Mouse (Mus musculus): ENCODE results near the gene Llph.

Llph gene

DNA sequence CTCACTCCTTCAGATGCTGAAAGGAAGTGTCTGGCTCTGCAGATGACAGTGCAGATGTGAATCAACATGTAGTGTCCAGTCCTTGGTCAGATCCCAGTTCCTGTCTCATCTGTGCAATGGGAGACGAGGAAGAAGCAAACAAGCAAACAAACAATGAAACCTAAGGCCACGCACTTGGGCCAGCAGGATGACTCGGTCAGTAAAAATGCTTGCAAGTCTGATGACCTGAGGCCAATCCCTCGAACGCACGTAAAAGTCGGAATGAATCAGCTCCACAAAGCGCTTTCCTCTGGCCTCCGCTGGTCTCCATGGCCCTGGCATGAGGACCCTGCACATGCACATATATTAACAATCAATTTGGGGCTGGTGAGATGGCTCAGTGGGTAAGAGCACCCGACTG lies 7.9 kb upstream of the Llph start:
- no peak for DNase-seq (ENCODE audit: low spot score in 2 of 2)

DNA sequence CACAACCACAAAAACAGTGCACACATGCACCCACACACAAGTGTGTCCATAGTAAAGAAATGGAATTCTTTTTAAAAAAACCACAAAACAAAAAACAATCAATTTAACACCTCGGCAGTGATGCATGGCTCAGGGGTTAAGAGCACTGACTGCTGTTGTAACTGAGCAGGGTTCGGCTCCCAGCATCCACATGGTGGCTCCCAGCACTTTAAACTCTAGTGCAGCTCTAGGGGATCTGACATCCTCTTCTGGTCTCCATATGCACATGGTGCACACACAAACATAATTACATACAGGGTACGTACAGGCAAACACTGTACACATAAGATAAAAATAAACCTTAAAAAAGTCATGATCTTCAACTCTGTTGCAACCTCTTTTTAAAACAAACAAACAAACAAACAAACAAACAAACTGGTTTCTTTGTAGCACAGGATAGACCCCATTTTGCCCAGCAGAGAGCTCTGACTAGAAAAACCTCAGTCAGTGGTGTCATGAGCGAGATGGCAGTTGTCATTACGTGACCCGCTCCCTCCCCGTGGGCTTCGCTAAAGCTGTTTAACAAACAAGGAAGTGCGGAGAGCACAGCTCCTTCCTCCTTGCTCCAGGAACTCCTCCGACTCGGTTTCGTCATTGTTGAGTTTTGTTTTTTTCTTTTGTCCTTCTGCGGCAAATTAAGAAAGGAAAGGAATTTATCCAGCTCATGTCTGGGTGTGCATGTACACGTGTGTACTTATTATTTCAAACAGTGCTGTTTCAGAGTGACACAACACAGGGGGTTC lies 7.1 kb upstream of the Llph start:
- DNase-seq (ENCODE audit: low spot score in 2 of 2): no peak

DNA sequence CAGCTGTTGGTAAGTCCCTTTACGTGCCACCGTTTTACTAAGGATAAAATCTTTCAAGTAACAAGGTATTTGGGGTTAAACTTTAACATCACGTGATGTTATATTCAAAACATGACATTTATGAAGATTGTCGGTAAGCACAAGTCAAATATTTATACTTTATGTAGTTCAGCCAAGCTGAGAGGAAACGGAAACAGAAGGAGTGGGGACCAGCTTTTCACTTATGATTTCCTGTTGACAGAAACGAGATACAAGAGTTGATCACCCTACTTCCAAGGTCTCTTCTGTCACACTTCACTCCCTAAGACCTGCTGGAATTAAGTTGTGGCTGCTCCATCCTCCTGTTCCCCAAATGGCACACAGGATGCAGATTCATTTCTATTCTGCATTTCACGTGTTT lies 6.1 kb upstream of the Llph start:
- DNase-seq (ENCODE audit: low spot score in 2 of 2): no peak

DNA sequence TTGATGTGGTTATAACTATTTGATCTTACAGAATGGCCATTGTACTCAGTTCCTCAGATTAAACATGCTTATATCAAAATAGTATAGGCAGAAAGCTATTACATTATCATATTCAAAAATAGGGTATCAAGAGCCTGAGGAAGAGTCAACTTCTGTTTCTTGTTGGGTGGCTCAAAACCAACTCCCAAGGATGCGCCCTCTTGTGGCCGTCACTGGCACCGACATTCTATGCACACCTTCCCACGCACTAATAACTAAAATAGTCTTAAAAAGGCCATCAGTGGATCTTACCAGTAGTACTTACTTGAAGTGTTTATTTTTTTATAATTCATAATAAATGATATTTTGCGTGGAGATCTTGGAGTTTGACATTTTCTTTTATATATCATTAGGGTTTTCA lies 4.8 kb downstream of the Llph start:
- peak; percentile 56 to 76 for DNase-seq (ENCODE audit: low spot score in 2 of 2)

DNA sequence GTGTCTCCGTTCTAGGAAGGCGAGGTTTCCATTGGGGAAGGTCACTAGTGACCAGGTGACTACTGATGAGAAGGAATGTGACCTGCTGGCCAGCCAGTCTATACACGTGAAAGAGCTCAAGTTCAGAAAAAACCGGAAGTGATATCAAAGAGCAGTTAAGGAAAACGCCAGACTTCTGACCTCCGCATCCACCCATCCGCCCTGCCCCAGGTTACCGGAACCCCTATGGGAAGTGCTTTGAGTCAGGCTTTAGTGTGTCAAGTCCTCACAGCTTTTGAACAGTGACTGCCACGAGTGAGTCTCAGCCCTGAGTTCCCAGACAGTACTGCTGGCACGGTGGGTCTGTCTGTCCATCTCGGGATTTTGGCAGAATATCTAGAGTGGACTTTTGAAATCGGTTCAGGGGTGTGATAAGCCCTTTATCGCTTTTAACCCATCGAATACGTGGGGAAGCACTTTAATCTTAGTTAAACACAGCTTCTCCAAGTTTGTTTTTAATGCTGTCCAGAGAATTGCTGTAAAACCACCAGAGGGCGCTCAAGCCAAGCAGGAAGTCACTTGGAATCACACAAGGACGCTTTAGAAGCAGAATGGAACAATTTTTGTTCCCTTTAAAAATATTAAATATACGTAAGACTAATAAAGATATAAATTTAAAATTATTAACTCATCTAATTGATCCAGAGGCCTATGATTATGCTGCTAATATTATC lies 6.9 kb downstream of the Llph start:
- peak; percentile 15 to 40 for DNase-seq (ENCODE audit: low spot score in 2 of 2)

DNA sequence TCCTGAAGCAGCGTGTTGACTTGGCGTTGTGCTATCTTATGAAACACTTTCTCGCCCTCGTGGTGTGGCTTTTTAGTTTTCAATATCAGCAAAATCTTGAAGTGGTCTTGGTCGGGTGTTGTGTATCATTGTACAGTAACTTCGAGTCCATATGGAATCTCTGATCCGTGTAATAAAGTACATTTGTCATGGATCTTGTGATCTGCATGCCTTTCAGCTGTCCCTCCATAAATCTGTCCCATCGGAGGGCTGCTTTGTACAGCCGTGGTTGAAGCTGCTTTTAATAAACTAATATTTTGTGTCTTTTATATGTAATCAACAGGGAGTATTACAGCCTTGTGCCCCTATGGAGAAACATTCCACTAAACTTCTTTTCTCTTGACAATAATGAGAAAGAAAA lies 10.0 kb downstream of the Llph start:
- DNase-seq (ENCODE audit: low spot score in 2 of 2): no peak

DNA sequence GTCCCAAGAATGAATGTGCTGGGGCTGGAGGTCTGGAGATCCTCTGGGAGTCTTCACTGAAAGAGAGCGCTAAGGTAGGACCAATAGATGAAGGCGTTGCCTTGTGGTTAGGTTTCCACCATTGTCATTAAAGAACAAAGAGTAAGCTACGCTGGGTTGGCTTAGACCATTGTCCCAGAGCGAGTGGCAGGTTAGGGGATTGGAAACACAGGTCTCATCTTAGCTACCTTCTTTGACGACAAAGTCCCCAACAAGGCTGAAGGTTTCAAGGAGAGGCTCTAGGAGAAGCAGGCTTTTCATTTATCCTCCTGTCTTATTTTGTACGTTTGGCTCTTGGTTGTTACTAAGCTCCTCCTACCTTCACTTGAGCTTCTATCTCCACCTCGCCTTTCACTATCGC lies 11.4 kb downstream of the Llph start:
- no peak for DNase-seq (ENCODE audit: low spot score in 2 of 2)

DNA sequence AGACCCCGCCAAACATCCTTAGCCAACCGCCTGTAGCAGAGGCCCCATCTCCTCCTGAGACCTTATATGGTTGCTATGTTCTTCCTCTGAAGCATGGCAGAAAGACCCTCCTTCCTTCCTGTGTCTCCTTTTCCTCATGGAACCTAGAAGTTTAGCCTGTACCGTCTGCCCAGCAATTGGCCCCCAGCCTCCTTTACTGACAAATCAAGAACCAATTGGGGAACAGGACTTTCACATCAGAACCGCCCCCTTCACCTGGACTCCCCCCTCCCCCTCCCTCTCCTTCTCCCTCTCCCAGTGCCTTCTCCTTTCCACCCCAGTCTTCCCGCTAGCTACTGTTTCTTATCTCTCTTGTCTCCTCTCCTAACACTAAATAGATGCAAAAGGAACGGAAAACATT lies 12.6 kb downstream of the Llph start:
- DNase-seq (ENCODE audit: low spot score in 2 of 2): no peak

DNA sequence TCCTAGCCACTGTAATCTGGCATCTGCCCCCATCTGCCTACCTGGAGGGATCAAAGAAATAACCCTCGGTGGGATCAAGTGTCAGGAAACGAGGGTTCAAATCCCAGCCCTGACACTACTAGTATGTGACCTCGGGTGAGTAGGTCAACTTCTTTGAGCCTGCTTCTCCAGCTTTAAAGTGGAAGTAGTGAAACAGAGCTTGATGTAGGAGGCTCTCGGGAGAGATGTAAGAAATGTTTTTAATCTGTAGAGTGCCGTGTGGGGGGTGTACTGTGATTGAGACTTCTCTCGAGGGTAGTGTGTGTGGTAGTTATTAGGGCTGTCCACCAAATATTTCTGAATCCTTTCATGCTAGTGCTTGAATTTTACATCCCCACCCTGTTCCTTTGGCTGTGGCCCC lies 15.6 kb downstream of the Llph start:
- no peak for DNase-seq (ENCODE audit: low spot score in 2 of 2)

DNA sequence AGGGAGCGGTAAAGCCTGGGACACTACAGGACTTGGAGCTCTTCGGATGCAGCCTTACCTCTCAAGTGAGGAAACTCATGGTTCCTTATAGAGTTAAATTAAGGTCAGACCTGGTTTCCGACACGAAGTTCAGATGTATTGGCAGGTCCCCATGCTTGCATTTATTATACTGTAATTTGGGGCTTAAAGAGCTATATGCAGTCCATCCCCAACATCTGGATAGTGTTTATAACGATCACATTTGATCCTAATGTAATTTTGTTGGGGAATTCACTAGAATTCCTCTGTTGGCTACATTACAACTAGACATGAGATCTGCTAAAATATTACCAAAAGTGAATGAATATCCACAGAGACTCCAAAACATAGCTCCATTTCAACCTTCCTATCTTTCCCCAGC lies 18.8 kb downstream of the Llph start:
- DNase-seq (ENCODE audit: low spot score in 2 of 2): no peak

DNA sequence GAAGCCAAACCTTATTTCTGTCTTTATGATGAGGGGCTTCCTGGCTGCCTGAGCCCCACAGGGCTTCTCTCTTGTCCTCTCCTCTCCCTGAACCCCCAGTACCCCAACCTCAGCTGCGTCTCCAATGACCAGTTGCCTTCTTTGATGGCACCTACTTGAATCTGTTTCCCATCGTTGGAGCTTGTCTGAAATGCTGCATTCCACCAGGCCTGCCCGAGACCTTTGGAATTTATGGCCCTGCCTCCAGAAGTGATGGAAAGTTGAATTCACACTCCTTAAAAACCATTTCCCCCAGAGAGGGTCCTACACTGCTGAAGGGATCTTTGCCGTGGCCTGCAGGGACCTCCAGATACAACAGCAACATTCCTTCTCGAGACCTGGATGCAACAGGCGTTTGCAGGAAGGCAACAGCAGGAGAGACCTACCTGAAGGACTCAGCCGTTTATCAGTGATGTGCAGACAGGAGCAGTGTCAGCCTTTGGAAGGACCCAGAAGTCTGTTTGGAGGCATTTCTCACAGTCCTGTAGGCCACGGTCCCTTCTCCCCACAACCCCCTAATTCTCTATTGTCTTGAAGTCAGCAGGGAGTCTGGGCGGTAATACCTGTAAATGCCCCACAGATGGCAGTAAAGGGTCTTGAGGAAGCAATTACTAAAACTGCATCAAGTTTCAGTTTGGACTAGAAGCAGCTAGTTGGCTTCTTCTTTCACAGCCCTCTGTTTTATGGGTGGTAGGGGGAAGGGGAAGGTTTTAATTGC lies 20.3 kb downstream of the Llph start:
- DNase-seq (ENCODE audit: low spot score in 2 of 2): peak in 1 of 2 experiments; percentile 38

DNA sequence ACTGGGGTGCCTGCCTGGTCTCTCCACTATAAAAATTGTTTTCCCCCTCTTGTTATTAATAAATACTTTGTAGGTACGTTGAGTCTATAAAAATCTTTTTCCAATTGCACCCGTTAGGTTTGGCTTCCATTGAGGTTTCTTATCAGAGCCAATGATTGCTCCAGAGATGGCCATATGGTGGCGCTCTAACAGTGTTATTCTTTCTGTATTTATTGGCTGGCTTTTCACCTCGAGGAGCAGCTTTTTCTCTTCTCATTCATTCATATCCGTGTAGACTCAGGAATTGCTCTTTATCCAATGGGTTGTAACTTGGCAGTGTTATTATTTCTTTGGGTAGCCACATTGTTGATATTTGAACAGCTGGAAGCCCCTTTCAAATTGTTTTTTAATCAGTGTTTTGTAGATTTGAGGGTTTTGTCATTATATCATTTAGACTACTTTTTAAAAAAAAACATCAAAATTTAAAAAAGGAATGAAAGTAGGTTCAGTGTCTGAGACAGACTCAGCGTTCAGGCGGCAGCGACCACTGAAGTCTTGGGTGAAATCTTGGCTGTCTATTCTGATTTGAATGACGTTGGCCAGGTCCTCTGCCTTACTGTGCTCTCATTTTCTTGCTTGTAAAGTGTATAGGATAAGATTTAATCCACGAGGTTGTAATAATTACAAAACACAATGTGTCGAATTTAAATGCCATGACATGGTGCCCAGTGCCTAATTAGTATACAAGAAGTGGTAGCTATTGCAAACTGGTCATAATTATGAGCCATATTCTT lies 24.2 kb downstream of the Llph start:
- DNase-seq (ENCODE audit: low spot score in 2 of 2): no peak

DNA sequence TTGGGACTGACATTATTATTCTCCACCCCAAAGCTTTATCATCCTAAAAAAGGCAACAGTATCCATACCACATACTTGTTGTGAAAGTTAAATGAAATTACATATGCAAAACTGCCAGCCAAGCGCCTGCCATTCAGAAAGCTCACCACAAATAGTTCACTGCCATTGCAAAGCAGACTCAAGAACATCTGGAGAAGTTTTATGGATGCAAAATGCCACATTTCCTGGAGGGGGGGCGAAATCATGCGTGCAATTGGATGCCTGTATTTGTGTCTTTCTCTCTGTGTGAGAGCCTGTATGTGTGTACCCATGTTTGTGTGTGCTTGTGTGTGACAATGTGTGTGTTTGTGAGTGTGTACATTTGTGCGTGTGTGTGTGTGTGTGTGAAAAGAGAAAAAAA lies 24.9 kb downstream of the Llph start:
- no peak for DNase-seq (ENCODE audit: low spot score in 2 of 2)

DNA sequence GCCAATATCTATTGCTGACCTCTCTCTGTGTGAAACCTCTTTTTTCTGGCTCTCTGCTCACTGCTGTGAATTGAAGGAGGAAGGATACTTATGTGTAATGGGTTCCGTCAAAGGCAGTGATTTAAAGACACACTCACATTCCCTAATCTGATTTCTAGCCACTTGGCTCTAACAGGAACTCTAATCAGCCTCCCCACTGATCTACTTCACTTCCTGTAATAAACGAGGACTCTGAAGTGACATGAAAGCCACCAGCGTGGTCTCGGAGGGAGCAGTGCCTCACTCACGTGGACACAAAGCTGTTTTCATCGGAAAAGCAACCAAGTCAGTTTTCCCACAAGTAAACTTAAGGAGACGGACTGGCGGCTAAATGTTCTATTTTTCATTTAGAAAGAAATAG lies 25.9 kb downstream of the Llph start:
- no peak for DNase-seq (ENCODE audit: low spot score in 2 of 2)

DNA sequence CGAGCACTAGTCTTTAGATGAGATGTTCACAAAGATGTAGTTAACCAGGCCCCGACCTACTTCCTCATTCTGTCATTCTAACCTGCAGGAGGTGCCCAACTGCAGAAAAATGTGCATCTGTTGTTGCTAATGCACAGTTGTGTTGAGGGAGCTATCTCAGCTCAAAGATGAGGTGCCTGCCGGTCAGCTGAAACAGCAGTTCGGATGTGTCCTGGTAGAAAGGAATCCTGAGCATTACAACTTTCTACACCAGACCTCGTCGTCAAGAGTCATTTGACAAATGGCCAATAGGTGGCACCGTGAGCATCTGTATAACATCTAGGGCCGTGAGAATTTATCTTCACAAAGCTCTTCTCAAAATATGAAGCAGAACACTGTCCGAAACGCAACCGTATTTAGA lies 30.4 kb downstream of the Llph start:
- DNase-seq (ENCODE audit: low spot score in 2 of 2): no peak

DNA sequence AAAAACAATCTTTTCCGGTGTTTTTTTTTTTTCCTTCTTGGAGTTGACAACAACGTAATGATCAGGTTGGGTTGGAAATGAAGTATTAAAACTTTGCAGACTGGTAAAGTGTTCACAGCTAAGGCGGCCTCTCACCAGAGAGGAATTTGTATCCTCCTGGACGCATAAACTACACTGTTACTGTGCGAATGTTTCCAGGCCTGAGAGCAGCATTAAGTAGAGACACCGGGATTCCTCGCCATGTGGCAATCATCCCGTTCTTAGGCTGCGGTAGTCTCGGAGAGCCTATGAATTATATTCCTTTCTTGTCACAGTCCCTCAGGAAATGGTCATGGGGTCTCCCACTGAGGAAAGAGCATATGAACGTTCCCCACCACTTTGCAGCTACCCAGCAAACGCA lies 40.9 kb downstream of the Llph start:
- no peak for DNase-seq (ENCODE audit: low spot score in 2 of 2)

DNA sequence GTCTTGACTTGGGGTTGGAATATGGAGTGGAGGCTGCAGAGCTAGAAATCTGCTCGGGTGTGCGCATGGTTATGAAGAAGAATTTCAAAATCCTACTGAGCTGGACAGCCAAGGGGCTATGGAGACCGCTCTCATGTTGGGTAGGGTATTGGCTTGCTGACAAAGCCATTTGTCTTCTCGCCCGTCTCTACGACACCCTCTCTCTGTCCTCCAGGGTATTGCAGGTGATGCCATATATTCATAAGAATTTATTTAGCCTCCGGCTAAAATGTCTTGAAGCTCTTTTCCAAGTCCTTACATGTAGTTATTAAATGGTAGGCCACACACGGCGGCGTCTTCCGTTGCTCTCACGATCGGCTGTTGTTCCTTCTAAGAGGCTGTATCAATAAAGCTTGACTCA lies 43.1 kb downstream of the Llph start:
- no peak for DNase-seq (ENCODE audit: low spot score in 2 of 2)

DNA sequence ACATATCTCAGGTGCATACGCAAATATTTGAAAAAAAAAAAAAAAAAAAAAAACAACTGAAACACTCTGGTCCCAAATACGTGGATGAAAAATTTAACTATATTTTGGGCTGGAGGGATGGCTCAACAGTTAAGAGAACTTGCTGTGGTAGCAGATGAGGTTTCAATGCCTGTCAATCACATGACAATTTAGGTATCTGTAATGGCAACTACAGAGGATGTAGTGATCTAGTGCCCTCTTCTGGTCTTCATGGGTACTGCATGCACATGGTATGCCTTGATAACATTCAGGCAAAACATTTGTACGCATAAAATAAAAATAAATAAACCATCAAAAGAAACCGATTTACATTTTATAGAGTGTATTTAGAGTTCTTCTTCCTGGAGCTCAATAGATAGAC lies 43.9 kb downstream of the Llph start:
- peak in 1 of 2 experiments; percentile 56 for DNase-seq (ENCODE audit: low spot score in 2 of 2)

DNA sequence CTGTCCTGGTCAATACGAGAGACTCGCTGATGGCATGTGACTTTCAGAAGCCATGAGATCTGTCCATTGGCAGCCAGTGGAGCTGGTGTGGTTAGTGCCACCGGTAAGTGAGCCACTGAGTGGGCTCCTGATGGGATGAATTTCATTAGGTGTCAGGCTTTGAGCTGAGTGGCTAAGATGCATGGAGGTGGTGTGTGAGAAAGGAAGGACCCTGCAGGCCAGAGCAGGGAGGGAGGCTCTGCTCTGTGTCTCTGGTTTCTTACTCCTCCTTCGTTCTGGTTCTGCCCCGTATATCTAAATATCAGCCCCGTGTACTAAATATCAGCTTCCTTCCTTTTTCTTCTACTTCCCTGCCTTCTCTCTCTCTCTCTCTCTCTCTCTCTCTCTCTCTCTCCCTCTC lies 44.4 kb downstream of the Llph start:
- no peak for DNase-seq (ENCODE audit: low spot score in 2 of 2)

DNA sequence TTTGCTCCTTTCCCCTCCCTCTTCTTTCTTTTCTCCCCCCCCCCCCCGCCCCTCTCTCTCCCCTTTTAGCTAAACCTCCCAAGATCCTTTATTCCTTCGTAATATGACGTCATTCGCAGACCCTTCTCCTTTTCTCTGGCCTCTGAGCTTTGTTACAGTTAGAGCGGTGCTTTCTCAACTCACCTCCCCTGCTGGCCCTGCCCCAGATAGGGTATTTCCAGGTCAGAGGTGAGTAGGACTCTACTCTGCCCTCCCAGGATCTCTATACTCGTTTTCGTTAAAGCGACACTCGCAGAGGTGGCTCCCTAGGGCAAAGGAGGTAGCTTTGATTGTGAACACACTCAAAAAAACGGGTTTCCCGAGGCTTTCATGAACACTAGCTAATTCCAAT lies 45.0 kb downstream of the Llph start:
- DNase-seq (ENCODE audit: low spot score in 2 of 2): no peak

DNA sequence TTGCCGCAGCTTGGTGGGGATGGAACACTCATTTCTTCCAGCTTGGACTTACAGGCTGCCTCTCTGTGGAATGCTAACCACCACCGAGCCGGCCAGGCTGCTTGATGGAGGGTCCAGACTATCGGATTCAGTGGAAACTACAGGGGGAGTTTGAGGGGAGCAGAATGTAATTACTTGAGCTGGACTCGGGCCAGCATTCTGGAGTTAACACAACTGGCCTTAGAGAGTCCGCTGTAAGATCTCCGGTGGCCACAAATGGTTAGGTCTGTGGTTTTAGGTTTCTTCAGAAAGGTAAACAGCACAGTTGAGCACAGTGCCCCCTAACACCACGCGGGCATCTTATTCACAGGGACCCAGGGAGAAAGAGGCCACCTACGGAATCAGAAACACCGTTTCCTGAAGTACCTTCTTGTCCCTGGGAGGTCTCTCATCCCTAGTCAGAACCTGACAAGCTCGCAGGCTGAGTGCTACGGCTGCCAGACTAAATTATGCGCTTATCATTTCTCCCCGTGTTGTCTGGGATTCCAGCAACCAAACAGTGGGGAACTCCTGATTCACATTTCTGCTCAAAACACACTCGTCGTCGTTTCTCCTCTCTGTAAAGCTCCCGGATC lies 45.5 kb downstream of the Llph start:
- DNase-seq (ENCODE audit: low spot score in 2 of 2): no peak

DNA sequence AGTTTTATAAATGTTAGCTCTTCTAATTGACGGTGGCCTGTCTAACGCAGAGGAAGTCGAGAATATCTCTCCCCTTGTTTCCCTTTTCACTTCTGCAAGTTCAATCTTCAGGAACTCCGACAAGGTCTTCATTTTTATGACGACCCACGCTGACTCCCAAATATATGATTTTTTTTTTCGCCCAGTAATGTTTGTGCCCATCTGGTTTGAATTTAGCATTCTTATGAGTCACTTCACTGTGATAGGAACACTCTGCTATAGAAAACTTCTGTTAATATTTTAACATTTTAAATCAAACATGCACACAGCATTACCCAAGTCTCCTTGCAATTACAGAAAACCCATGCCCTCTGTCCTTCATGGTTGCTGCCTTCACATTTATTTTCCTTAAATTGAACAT lies 46.5 kb downstream of the Llph start:
- DNase-seq (ENCODE audit: low spot score in 2 of 2): no peak
